Mouse (Mus musculus): ENCODE measurements around the gene Nlgn1. TPM values are rescaled to one million over a fixed set of nuclear protein-coding genes. Genes with fewer than 3 reads are reported as not detected.

Nlgn1 gene
- polyA plus RNA-seq, 1 experiment from 2014 or later = 1.5 TPM

DNA sequence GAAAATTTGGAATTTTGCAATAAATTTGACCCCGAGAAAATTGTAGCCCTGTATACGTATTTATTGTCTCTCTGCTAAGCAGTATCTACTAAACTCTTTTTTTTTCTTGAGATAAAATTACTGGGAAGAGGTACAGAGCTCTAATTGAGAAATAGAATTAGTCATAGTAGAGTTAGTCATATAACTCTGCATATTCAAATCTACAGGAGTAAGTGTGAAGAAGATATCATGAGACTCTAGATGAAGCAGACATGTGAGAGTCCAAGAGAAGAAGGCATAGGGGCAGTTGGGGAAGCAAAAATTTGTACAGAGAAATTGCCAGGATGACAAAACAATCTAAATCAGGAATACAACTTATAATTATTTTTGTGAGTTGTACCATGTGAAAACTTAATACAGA is 648.6 kb downstream of the Nlgn1 start:
- no peaks in the 10 kb centered on the region for H3K4me1 ChIP-seq (ENCODE audit: insufficient read depth, low read length)
- H3K9ac ChIP-seq (replicated peaks; ENCODE audit: low read length) = no peak overlapping the region
- WGBS = 91% methylated on average over 2 of the region's 2 CpGs
- no peak for ATAC-seq (ENCODE audit: low FRiP score, low TSS enrichment)
- H3K27ac ChIP-seq (ENCODE audit: low read length) = no peak overlapping the region
- H3K9me3 ChIP-seq (ENCODE audit: low read length) = no peaks in the 10 kb centered on the region
- no peaks in the 10 kb centered on the region for H3K27me3 ChIP-seq (ENCODE audit: insufficient read depth, low read length)
- H3K36me3 ChIP-seq (ENCODE audit: insufficient read depth, low read length) = no peaks in the 10 kb centered on the region
- H3K4me3 ChIP-seq (ENCODE audit: low read length) = no peak overlapping the region
- H3K4me2 ChIP-seq (replicated peaks; ENCODE audit: low read depth, low read length) = no peak overlapping the region

DNA sequence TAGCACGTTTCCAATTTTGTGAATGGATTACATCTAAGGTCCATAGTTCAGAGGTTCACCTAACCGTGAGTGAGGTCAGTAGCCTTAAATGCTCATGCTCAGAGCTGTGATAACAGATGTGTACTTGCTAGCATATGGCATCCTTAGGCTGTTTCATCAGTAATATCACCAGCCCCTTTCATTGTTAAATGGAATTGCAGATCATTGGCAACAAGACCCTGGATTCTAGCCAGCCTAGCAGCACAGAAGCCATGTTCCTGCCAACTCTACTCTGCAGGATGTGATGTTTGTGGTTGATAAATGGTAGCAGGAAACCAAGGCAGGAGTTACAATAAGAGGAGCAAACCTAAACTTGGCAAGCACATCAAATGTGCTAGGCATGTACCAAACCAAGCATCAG is 652.9 kb downstream of the Nlgn1 start:
- no peak overlapping the region for H3K4me3 ChIP-seq (ENCODE audit: low read length)
- 62% methylated on average over 2 of the region's 2 CpGs for whole genome bisulfite sequencing
- no peak for ATAC-seq (ENCODE audit: low FRiP score, low TSS enrichment)
- no peak overlapping the region for H3K27ac ChIP-seq (ENCODE audit: low read length)
- H3K4me1 ChIP-seq (ENCODE audit: insufficient read depth, low read length) = no peaks in the 10 kb centered on the region
- no peaks in the 10 kb centered on the region for H3K36me3 ChIP-seq (ENCODE audit: insufficient read depth, low read length)
- H3K9me3 ChIP-seq (ENCODE audit: low read length) = no peaks in the 10 kb centered on the region
- no peaks in the 10 kb centered on the region for H3K27me3 ChIP-seq (ENCODE audit: insufficient read depth, low read length)
- H3K4me2 ChIP-seq (replicated peaks; ENCODE audit: low read depth, low read length) = no peak overlapping the region
- no peak overlapping the region for H3K9ac ChIP-seq (replicated peaks; ENCODE audit: low read length)

DNA sequence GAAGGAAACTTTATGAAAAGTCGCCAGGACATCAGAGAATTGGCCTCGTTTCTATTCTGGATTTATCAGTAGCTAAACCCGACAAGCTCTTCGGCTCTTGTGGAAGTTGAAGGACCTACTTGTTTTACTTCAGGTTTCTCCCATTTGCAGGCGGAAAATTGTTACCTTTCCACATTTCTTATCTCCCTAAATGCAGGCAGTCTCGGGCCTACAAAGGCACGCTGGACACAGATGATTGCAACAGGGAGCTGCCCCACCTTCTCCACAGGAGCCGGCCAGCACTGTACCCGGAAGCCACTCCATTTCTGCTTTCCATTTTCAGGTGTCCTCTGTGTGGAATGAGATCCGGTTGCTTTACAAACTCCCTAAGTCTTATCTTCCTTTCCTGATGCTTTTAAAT is 656.4 kb downstream of the Nlgn1 start:
- no peak for ATAC-seq (ENCODE audit: low FRiP score, low TSS enrichment)
- 90% methylated on average over 10 of the region's 10 CpGs for WGBS

DNA sequence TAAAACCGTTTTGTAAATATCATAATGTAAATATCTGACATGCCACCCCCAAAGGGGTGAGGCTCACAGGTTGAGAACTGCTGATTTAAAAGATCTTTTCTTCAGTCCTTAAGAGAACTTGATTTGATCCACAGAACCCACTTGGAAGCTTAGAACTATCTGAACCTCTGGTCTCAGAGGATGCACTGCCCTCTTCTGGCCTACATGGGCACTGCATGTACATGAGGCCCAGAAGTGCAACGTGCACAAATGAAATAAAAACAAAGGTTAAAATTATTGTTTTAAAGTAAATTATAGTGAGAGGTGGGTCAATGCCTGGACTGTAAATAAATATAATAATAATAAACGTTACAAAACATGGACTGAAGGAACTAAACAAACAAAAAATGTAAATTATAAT is 657.2 kb downstream of the Nlgn1 start:
- no peak overlapping the region for H3K27ac ChIP-seq (ENCODE audit: low read length)
- H3K4me1 ChIP-seq (ENCODE audit: insufficient read depth, low read length) = no peaks in the 10 kb centered on the region
- no peak overlapping the region for H3K9ac ChIP-seq (replicated peaks; ENCODE audit: low read length)
- 51% methylated on average over 3 of the region's 3 CpGs for WGBS
- no peaks in the 10 kb centered on the region for H3K27me3 ChIP-seq (ENCODE audit: insufficient read depth, low read length)
- ATAC-seq (ENCODE audit: low FRiP score, low TSS enrichment) = no peak
- no peak overlapping the region for H3K4me2 ChIP-seq (replicated peaks; ENCODE audit: low read depth, low read length)
- H3K9me3 ChIP-seq (ENCODE audit: low read length) = no peaks in the 10 kb centered on the region
- H3K4me3 ChIP-seq (ENCODE audit: low read length) = no peak overlapping the region
- no peaks in the 10 kb centered on the region for H3K36me3 ChIP-seq (ENCODE audit: insufficient read depth, low read length)

More for the DNA sequence above, 656.4 kb downstream of the Nlgn1 start:
- no peaks in the 10 kb centered on the region for H3K4me1 ChIP-seq (ENCODE audit: insufficient read depth, low read length)
- H3K27me3 ChIP-seq (ENCODE audit: insufficient read depth, low read length) = no peaks in the 10 kb centered on the region
- H3K4me3 ChIP-seq (ENCODE audit: low read length) = no peak overlapping the region
- H3K9me3 ChIP-seq (ENCODE audit: low read length) = no peaks in the 10 kb centered on the region
- H3K4me2 ChIP-seq (replicated peaks; ENCODE audit: low read depth, low read length) = no peak overlapping the region
- no peak overlapping the region for H3K27ac ChIP-seq (ENCODE audit: low read length)
- H3K36me3 ChIP-seq (ENCODE audit: insufficient read depth, low read length) = no peaks in the 10 kb centered on the region
- no peak overlapping the region for H3K9ac ChIP-seq (replicated peaks; ENCODE audit: low read length)

DNA sequence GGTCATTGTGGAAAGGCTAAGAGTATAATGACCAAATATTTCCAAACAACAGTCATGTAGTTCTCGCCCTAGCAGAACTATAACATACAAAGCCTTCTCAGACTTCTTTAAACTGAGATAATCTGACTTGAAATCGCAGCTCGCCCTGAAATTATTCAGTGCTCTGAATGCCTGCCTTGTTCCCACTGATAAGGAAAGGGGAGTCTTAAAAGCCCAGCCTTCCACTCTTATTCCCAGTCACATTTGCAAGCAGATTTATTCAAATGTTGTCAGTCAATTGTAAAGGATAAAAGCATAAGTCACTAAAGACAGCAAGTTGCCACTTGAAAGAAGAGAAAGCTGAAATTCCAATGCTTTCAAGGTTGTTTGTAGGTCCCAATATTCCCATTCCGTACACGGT is 658.9 kb downstream of the Nlgn1 start:
- no peaks in the 10 kb centered on the region for H3K4me1 ChIP-seq (ENCODE audit: insufficient read depth, low read length)
- H3K27ac ChIP-seq (ENCODE audit: low read length) = no peak overlapping the region
- no peak overlapping the region for H3K4me3 ChIP-seq (ENCODE audit: low read length)
- H3K27me3 ChIP-seq (ENCODE audit: insufficient read depth, low read length) = no peaks in the 10 kb centered on the region
- H3K4me2 ChIP-seq (replicated peaks; ENCODE audit: low read depth, low read length) = no peak overlapping the region
- no peaks in the 10 kb centered on the region for H3K9me3 ChIP-seq (ENCODE audit: low read length)
- no peaks in the 10 kb centered on the region for H3K36me3 ChIP-seq (ENCODE audit: insufficient read depth, low read length)
- H3K9ac ChIP-seq (replicated peaks; ENCODE audit: low read length) = no peak overlapping the region
- ATAC-seq (ENCODE audit: low FRiP score, low TSS enrichment) = no peak
- WGBS = 73% methylated on average over 5 of the region's 5 CpGs

DNA sequence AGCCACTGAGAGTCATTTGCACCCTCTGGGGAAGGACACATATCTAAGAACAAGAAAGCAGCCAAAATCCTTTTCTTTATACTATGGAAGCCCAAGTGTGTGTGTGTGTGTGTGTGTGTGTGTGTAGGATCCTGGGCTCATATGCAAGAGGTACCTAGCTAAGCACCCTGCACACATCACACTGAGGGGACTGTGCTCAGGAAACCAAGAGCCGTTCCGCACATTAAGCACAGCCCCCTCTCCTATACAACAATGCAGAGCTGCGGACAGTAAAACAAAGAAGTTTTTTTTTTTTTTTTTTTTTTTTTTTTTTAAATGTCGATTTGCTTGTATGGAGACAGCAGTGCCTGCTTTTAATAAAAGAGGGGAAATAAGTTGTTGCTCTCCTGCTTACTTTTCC is 659.5 kb downstream of the Nlgn1 start:
- Histone ChIP-seq H3K36me3 (ENCODE audit: insufficient read depth, low read length) (no peaks in the 10 kb centered on the region), H3K4me2 (replicated peaks; ENCODE audit: low read depth, low read length) (no peak overlapping the region), H3K4me3 (ENCODE audit: low read length) (no peak overlapping the region), H3K27ac (ENCODE audit: low read length) (no peak overlapping the region), H3K9me3 (ENCODE audit: low read length) (no peaks in the 10 kb centered on the region), H3K9ac (replicated peaks; ENCODE audit: low read length) (no peak overlapping the region), H3K4me1 (ENCODE audit: insufficient read depth, low read length) (no peaks in the 10 kb centered on the region), H3K27me3 (ENCODE audit: insufficient read depth, low read length) (no peaks in the 10 kb centered on the region)
- no peak for ATAC-seq (ENCODE audit: low FRiP score, low TSS enrichment)
- WGBS = 77% methylated on average over 4 of the region's 4 CpGs

DNA sequence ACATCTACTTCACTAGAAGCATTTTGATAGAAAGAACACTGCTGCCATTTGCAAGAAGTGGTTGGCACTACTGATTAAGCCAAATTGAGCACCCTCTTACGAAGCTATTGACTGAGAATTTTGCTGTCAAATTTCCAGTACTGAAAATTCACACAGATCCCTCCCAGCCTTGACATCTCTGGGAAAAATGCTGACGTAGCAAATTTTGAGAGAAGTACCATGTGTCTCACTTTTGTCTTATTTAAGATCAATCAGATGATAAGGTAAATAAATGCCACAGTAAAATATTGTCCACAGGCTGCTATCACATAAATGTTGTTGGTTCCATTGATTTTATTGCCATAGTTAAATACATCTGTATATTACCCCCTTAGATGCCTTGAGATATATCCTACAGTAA is 668.8 kb downstream of the Nlgn1 start:
- H3K4me3 ChIP-seq (ENCODE audit: low read length) = no peak overlapping the region
- no peak overlapping the region for H3K4me2 ChIP-seq (replicated peaks; ENCODE audit: low read depth, low read length)
- no peak for ATAC-seq (ENCODE audit: low FRiP score, low TSS enrichment)
- no peaks in the 10 kb centered on the region for H3K27me3 ChIP-seq (ENCODE audit: insufficient read depth, low read length)
- H3K4me1 ChIP-seq (ENCODE audit: insufficient read depth, low read length) = no peaks in the 10 kb centered on the region
- no peak overlapping the region for H3K27ac ChIP-seq (ENCODE audit: low read length)
- no peak overlapping the region for H3K9ac ChIP-seq (replicated peaks; ENCODE audit: low read length)
- H3K36me3 ChIP-seq (ENCODE audit: insufficient read depth, low read length) = no peaks in the 10 kb centered on the region
- WGBS = 78% methylated on average over 2 of the region's 2 CpGs
- no peaks in the 10 kb centered on the region for H3K9me3 ChIP-seq (ENCODE audit: low read length)

DNA sequence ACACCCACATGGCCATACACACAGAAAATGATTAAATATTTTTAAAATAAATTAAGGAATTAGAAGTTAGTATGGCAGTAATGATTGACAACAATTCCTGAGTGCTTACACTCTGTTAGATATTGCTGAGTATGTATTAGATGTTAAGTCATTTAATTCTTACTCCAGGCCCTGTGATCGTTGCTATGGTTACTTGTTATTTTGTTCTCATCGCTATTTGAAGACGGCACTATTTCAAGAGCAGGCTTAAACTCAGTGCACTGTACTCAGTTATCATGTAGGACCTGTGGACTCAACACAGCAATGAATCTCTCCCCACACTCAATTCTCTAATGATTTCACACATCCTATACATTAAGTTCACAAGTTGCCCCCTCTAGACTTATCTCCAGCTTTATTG is 672.0 kb downstream of the Nlgn1 start:
- Histone ChIP-seq H3K4me2 (replicated peaks; ENCODE audit: low read depth, low read length) (no peak overlapping the region), H3K36me3 (ENCODE audit: insufficient read depth, low read length) (no peaks in the 10 kb centered on the region), H3K9ac (replicated peaks; ENCODE audit: low read length) (no peak overlapping the region), H3K4me1 (ENCODE audit: insufficient read depth, low read length) (no peaks in the 10 kb centered on the region), H3K4me3 (ENCODE audit: low read length) (no peak overlapping the region), H3K27me3 (ENCODE audit: insufficient read depth, low read length) (no peaks in the 10 kb centered on the region), H3K9me3 (ENCODE audit: low read length) (no peaks in the 10 kb centered on the region), H3K27ac (ENCODE audit: low read length) (no peak overlapping the region)
- no peak for ATAC-seq (ENCODE audit: low FRiP score, low TSS enrichment)
- WGBS = 95% methylated on average over 3 of the region's 3 CpGs

DNA sequence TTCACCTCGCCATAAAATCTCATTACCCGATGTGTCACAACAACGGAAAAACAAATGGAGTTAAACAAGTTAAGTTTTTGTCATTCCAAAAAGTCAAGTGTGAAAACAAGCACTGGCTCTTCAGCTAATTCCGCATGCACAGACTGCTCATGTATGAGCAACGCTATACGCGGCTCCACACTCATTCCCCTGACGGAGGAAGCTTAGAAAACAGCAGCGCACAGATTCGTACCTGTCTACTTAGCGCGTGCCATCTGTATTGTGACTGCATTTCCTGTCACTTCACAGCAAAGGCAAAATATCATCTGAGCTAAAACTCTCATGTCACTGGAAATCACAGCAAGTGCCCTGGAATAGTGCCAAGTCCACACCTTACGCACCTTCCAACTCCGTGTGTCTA is 674.3 kb downstream of the Nlgn1 start:
- Histone ChIP-seq H3K9ac (replicated peaks; ENCODE audit: low read length) (no peak overlapping the region), H3K27ac (ENCODE audit: low read length) (no peak overlapping the region), H3K4me2 (replicated peaks; ENCODE audit: low read depth, low read length) (no peak overlapping the region), H3K4me3 (ENCODE audit: low read length) (no peak overlapping the region), H3K9me3 (ENCODE audit: low read length) (no peaks in the 10 kb centered on the region), H3K4me1 (ENCODE audit: insufficient read depth, low read length) (no peaks in the 10 kb centered on the region), H3K36me3 (ENCODE audit: insufficient read depth, low read length) (no peaks in the 10 kb centered on the region), H3K27me3 (ENCODE audit: insufficient read depth, low read length) (no peaks in the 10 kb centered on the region)
- 93% methylated on average over 14 of the region's 14 CpGs for WGBS
- no peak for ATAC-seq (ENCODE audit: low FRiP score, low TSS enrichment)

DNA sequence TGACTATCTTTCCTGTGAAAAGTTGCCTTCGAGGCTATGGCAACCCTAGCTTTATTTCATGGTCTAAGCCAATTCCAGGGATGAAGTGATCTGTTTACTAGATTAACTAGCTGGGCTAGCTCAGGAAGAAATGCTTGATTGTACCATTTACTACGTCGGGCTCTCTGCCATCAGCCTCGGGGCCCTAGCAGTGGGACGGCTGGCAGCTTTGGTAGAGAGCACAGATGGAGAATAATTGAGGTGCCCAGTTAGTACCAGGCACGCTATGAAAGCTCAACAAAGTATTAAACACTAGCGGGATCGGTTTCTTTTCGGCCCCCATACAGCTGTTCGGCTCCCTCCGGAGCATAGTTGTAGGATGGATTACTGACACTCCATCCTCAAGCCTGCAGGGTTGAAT is 675.2 kb downstream of the Nlgn1 start:
- H3K9me3 ChIP-seq (ENCODE audit: low read length) = no peaks in the 10 kb centered on the region
- no peaks in the 10 kb centered on the region for H3K36me3 ChIP-seq (ENCODE audit: insufficient read depth, low read length)
- no peak overlapping the region for H3K4me2 ChIP-seq (replicated peaks; ENCODE audit: low read depth, low read length)
- H3K4me1 ChIP-seq (ENCODE audit: insufficient read depth, low read length) = no peaks in the 10 kb centered on the region
- H3K27me3 ChIP-seq (ENCODE audit: insufficient read depth, low read length) = no peaks in the 10 kb centered on the region
- H3K9ac ChIP-seq (replicated peaks; ENCODE audit: low read length) = no peak overlapping the region
- H3K27ac ChIP-seq (ENCODE audit: low read length) = no peak overlapping the region
- ATAC-seq (ENCODE audit: low FRiP score, low TSS enrichment) = no peak
- no peak overlapping the region for H3K4me3 ChIP-seq (ENCODE audit: low read length)
- WGBS = 90% methylated on average over 11 of the region's 11 CpGs

DNA sequence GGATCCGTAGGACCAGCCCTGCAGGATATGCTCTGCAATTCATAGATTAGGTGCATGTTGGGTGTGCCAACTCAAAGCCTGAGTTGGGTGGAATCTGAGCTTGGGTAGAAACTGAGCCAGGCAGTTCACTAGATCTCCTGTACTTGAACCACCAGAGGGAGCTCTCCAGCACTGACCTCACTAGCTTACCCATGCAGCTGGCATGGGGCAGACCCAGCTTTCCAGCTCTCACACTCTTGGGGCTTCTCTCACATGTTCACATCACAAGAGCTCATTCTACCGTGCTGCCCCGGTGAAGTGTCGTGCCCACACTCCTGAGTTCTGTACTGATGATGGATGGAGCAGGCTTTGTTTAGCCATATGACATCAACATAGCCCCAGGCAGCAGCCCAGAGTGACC is 679.2 kb downstream of the Nlgn1 start:
- Histone ChIP-seq H3K4me1 (ENCODE audit: insufficient read depth, low read length) (no peaks in the 10 kb centered on the region), H3K36me3 (ENCODE audit: insufficient read depth, low read length) (no peaks in the 10 kb centered on the region), H3K9me3 (ENCODE audit: low read length) (no peaks in the 10 kb centered on the region), H3K4me3 (ENCODE audit: low read length) (no peak overlapping the region), H3K9ac (replicated peaks; ENCODE audit: low read length) (no peak overlapping the region), H3K27ac (ENCODE audit: low read length) (no peak overlapping the region), H3K4me2 (replicated peaks; ENCODE audit: low read depth, low read length) (no peak overlapping the region), H3K27me3 (ENCODE audit: insufficient read depth, low read length) (no peaks in the 10 kb centered on the region)
- 79% methylated on average over 4 of the region's 4 CpGs for WGBS
- ATAC-seq (ENCODE audit: low FRiP score, low TSS enrichment) = peak; percentile 70

All from kidney, embryonic 16.5 days (tissue).